Mouse (Mus musculus): ENCODE data around the gene Hcn1. TPM values are rescaled to one million over a fixed set of nuclear protein-coding genes. Genes with fewer than 3 reads are reported as not detected.

The Hcn1 gene
- total and polyA plus RNA-seq, 2 experiments from 2014 or later: 2.6 to 9.8 TPM

DNA sequence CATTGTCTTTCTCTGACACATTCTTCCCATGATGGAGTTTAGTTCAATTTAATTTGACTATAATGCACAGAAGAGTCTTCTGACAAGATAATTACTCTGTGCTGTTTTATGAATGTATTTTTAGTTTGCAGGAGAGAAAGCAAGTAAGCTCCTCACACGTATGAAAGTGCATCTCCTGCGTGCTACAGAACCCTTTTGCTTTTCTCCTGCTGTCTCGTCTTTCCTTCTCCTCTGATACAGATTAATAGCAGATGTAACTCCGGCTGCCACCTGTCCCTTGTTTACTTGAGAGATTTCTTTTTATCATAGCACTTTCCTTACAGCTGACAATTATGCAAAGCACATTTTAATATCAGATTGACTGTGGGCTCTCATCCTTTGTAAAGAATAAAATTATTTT is 120.0 kb downstream of the Hcn1 start:
- ATAC-seq: no peak
- WGBS: 36% methylated on average over 4 of the region's 4 CpGs
- no peak for DNase-seq (ENCODE audit: low spot score)

GRCm38 (mm10) chr13:117724083-117724482 is 122.0 kb downstream of the Hcn1 start:
- WGBS: 80% methylated on average over 3 of the region's 3 CpGs
- TF ChIP-seq CTCF (IDR thresholded peaks at IDR 0.05; ENCODE audit: low read depth): no peak
- Histone ChIP-seq H3K27ac (no peak overlapping the region), H3K9me3 (ENCODE audit: low read length) (no peaks in the 10 kb centered on the region), H3K4me3 (ENCODE audit: low read length) (no peak overlapping the region), H3K36me3 (ENCODE audit: insufficient read depth, low read length) (no peaks in the 10 kb centered on the region), H3K27me3 (ENCODE audit: insufficient read depth, low read length) (no peaks in the 10 kb centered on the region), H3K4me2 (ENCODE audit: low read depth, low read length) (no peak overlapping the region), H3K9ac (replicated peaks; ENCODE audit: low read length) (no peak overlapping the region), H3K4me1 (ENCODE audit: insufficient read depth, low read length) (no peaks in the 10 kb centered on the region)
- DNase-seq (ENCODE audit: low spot score): no peak
- ATAC-seq: no peak

More for the DNA sequence above, 120.0 kb downstream of the Hcn1 start:
- no peaks in the 10 kb centered on the region for H3K27me3 ChIP-seq (ENCODE audit: insufficient read depth, low read length)
- H3K36me3 ChIP-seq (ENCODE audit: insufficient read depth, low read length): no peaks in the 10 kb centered on the region
- no peak overlapping the region for H3K4me2 ChIP-seq (ENCODE audit: low read depth, low read length)
- no peak overlapping the region for H3K27ac ChIP-seq
- H3K4me3 ChIP-seq (ENCODE audit: low read length): no peak overlapping the region
- no peaks in the 10 kb centered on the region for H3K4me1 ChIP-seq (ENCODE audit: insufficient read depth, low read length)
- no peaks in the 10 kb centered on the region for H3K9me3 ChIP-seq (ENCODE audit: low read length)
- no peak overlapping the region for H3K9ac ChIP-seq (replicated peaks; ENCODE audit: low read length)
- TF ChIP-seq CTCF (IDR thresholded peaks at IDR 0.05; ENCODE audit: low read depth): no peak

GRCm38 (mm10) chr13:117728393-117728792 is 126.3 kb downstream of the Hcn1 start:
- no peaks in the 10 kb centered on the region for H3K9me3 ChIP-seq (ENCODE audit: low read length)
- DNase-seq (ENCODE audit: low spot score) (no peak), ATAC-seq (no peak)
- no peak overlapping the region for H3K4me2 ChIP-seq (ENCODE audit: low read depth, low read length)
- H3K27me3 ChIP-seq (ENCODE audit: insufficient read depth, low read length): no peaks in the 10 kb centered on the region
- no peak overlapping the region for H3K9ac ChIP-seq (replicated peaks; ENCODE audit: low read length)
- WGBS: 77% methylated on average over 2 of the region's 2 CpGs
- H3K27ac ChIP-seq: no peak overlapping the region
- H3K36me3 ChIP-seq (ENCODE audit: insufficient read depth, low read length): no peaks in the 10 kb centered on the region
- no peak overlapping the region for H3K4me3 ChIP-seq (ENCODE audit: low read length)
- no peak for TF ChIP-seq CTCF (IDR thresholded peaks at IDR 0.05; ENCODE audit: low read depth)
- no peaks in the 10 kb centered on the region for H3K4me1 ChIP-seq (ENCODE audit: insufficient read depth, low read length)

- no peak for TF ChIP-seq CTCF (IDR thresholded peaks at IDR 0.05; ENCODE audit: low read depth)
- no peak overlapping the region for H3K27ac ChIP-seq
- DNase-seq (ENCODE audit: low spot score) (no peak), ATAC-seq (no peak)
- H3K36me3 ChIP-seq (ENCODE audit: insufficient read depth, low read length): no peaks in the 10 kb centered on the region
- no peak overlapping the region for H3K4me2 ChIP-seq (ENCODE audit: low read depth, low read length)
- H3K9me3 ChIP-seq (ENCODE audit: low read length): no peaks in the 10 kb centered on the region
- no peak overlapping the region for H3K9ac ChIP-seq (replicated peaks; ENCODE audit: low read length)
- no peak overlapping the region for H3K4me3 ChIP-seq (ENCODE audit: low read length)
- no peaks in the 10 kb centered on the region for H3K4me1 ChIP-seq (ENCODE audit: insufficient read depth, low read length)
- H3K27me3 ChIP-seq (ENCODE audit: insufficient read depth, low read length): no peaks in the 10 kb centered on the region
Observed at GRCm38 (mm10) chr13:117732738-117733137, 130.6 kb downstream of the Hcn1 start.

DNA sequence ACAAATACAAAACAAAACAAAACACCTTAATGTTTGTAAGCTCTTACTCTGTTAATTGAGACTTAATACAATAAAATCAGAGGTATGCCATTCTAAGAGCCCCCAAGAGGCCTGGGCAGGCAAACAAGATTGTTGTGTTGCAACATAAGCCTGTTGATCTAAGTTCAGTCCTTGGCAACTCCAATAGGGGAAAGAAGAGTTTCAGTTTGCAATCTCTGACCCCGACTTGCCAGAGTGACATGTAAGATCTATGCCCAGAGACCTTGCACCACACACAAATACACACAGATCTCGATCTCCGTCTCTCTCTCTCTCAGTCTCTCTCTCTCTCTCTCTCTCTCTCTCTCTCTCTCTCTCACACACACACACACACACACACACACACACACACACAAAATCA is 142.3 kb downstream of the Hcn1 start:
- DNase-seq (ENCODE audit: low spot score): no peak
- Histone ChIP-seq H3K27ac (no peak overlapping the region), H3K9me3 (ENCODE audit: low read length) (no peaks in the 10 kb centered on the region), H3K4me1 (ENCODE audit: insufficient read depth, low read length) (no peaks in the 10 kb centered on the region), H3K9ac (replicated peaks; ENCODE audit: low read length) (no peak overlapping the region), H3K4me2 (ENCODE audit: low read depth, low read length) (no peak overlapping the region), H3K36me3 (ENCODE audit: insufficient read depth, low read length) (no peaks in the 10 kb centered on the region), H3K4me3 (ENCODE audit: low read length) (no peak overlapping the region), H3K27me3 (ENCODE audit: insufficient read depth, low read length) (no peaks in the 10 kb centered on the region)
- ATAC-seq: no peak
- TF ChIP-seq CTCF (IDR thresholded peaks at IDR 0.05; ENCODE audit: low read depth): no peak
- 87% methylated on average over 3 of the region's 3 CpGs for WGBS

GRCm38 (mm10) chr13:117745173-117745572 is 143.1 kb downstream of the Hcn1 start:
- 95% methylated on average over 3 of the region's 3 CpGs for WGBS
- DNase-seq (ENCODE audit: low spot score) (no peak), ATAC-seq (no peak)
- H3K9me3 ChIP-seq (ENCODE audit: low read length): no peaks in the 10 kb centered on the region
- no peak overlapping the region for H3K9ac ChIP-seq (replicated peaks; ENCODE audit: low read length)
- no peak for TF ChIP-seq CTCF (IDR thresholded peaks at IDR 0.05; ENCODE audit: low read depth)
- no peaks in the 10 kb centered on the region for H3K36me3 ChIP-seq (ENCODE audit: insufficient read depth, low read length)
- no peaks in the 10 kb centered on the region for H3K27me3 ChIP-seq (ENCODE audit: insufficient read depth, low read length)
- no peak overlapping the region for H3K27ac ChIP-seq
- no peaks in the 10 kb centered on the region for H3K4me1 ChIP-seq (ENCODE audit: insufficient read depth, low read length)
- H3K4me2 ChIP-seq (ENCODE audit: low read depth, low read length): no peak overlapping the region
- H3K4me3 ChIP-seq (ENCODE audit: low read length): no peak overlapping the region

DNA sequence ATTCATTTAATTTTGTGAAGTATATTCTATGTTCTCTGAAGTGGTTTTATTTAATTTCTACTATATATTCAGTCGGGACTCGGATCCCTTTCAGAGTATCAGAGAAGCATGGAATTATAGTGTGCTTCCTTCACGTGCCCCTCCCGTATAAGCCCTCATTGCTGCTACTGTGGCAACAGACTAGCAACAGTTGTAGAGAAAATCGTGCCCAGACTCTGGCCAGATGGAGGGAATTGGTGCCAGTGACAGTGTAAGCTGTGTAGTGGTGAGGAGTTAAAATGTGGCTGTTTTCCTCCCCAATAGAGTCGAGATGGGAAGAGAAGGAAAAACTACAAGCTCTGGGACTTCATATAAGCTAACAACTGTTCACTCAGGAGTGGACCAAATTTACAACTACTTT is 163.4 kb downstream of the Hcn1 start:
- 47% methylated on average over 6 of the region's 6 CpGs for WGBS
- Histone ChIP-seq H3K36me3 (ENCODE audit: insufficient read depth, low read length) (no peaks in the 10 kb centered on the region), H3K27ac (no peak overlapping the region), H3K9me3 (ENCODE audit: low read length) (no peaks in the 10 kb centered on the region), H3K27me3 (ENCODE audit: insufficient read depth, low read length) (no peaks in the 10 kb centered on the region), H3K4me1 (ENCODE audit: insufficient read depth, low read length) (no peaks in the 10 kb centered on the region), H3K4me3 (ENCODE audit: low read length) (no peak overlapping the region), H3K9ac (replicated peaks; ENCODE audit: low read length) (no peak overlapping the region), H3K4me2 (ENCODE audit: low read depth, low read length) (no peak overlapping the region)
- ATAC-seq (peak; percentile 84), DNase-seq (ENCODE audit: low spot score) (peak; percentile 72)
- no peak for TF ChIP-seq CTCF (IDR thresholded peaks at IDR 0.05; ENCODE audit: low read depth)
